Mouse (Mus musculus) c-Kit-positive CD71-positive TER-119-positive erythroid progenitor cells, embryonic 14.5 days (primary cell): ENCODE results near the gene Kctd10.

ENCODE experiments used
- DNase-seq: peaks from one replicate; pipeline ENCODE4 v3.0.0-alpha.2; 2013; ENCODE audit warnings: low spot score

Gene Kctd10

GRCm38 (mm10) chr5:114378936-114379335, 1.4 kb downstream of the Kctd10 start:
- no peak for DNase-seq

- DNase-seq = peak; percentile 44
Measured at GRCm38 (mm10) chr5:114378177-114378920, 2.0 kb downstream of the Kctd10 start.

- peak; percentile 35 for DNase-seq
Measured at GRCm38 (mm10) chr5:114374409-114375213, 5.7 kb downstream of the Kctd10 start.

GRCm38 (mm10) chr5:114373581-114373980, 6.7 kb downstream of the Kctd10 start:
- DNase-seq = no peak

- DNase-seq = no peak
Measured at GRCm38 (mm10) chr5:114373174-114373573, 7.1 kb downstream of the Kctd10 start.

GRCm38 (mm10) chr5:114372565-114372964, 7.7 kb downstream of the Kctd10 start:
- DNase-seq = no peak

- peak; percentile 36 for DNase-seq
Measured at GRCm38 (mm10) chr5:114371731-114372473, 8.4 kb downstream of the Kctd10 start.

- DNase-seq = peak; percentile 50
Measured at GRCm38 (mm10) chr5:114371331-114371730, 9.0 kb downstream of the Kctd10 start.

GRCm38 (mm10) chr5:114370371-114370776, 9.9 kb downstream of the Kctd10 start:
- no peak for DNase-seq

GRCm38 (mm10) chr5:114369921-114370320, 10.4 kb downstream of the Kctd10 start:
- DNase-seq = no peak

GRCm38 (mm10) chr5:114368803-114369496, 11.4 kb downstream of the Kctd10 start:
- DNase-seq = no peak

GRCm38 (mm10) chr5:114368121-114368520, 12.2 kb downstream of the Kctd10 start:
- DNase-seq = no peak

GRCm38 (mm10) chr5:114365043-114365752, 15.1 kb downstream of the Kctd10 start:
- DNase-seq = no peak

GRCm38 (mm10) chr5:114360968-114361367, 19.3 kb downstream of the Kctd10 start:
- DNase-seq = no peak

GRCm38 (mm10) chr5:114359586-114359985, 20.7 kb downstream of the Kctd10 start:
- no peak for DNase-seq

GRCm38 (mm10) chr5:114358833-114359232, 21.5 kb downstream of the Kctd10 start:
- no peak for DNase-seq

GRCm38 (mm10) chr5:114356936-114357751, 23.2 kb downstream of the Kctd10 start:
- no peak for DNase-seq

GRCm38 (mm10) chr5:114356250-114356935, 23.9 kb downstream of the Kctd10 start:
- DNase-seq = peak; percentile 52

GRCm38 (mm10) chr5:114351490-114351889, 28.8 kb downstream of the Kctd10 start:
- no peak for DNase-seq

GRCm38 (mm10) chr5:114347005-114347404, 33.3 kb downstream of the Kctd10 start:
- DNase-seq = no peak
